Mouse (Mus musculus) cerebellum, adult 2 months (tissue): ENCODE data around the gene Ctdspl. TPM values are rescaled to one million over a fixed set of nuclear protein-coding genes. Genes with fewer than 3 reads are reported as not detected.
A peak's percentile ranks its signal among the peaks of the same experiment; 100 is the strongest.

ENCODE experiments used
- DNase-seq, 2 experiments: peaks; one replicate each; pipeline ENCODE4 v3.0.0; 2021
- H3K27ac ChIP-seq: fragments of 200-500 bp; 2 replicates; pipeline ENCODE4 v1.5.1; 2012; ENCODE audit warnings: low read length, control low read depth, inconsistent platforms; ENCODE audit not compliant: insufficient read depth
- H3K27me3 ChIP-seq: fragments of 200-500 bp; 2 replicates; pipeline ENCODE4 v1.6.1; 2012; ENCODE audit warnings: inconsistent platforms, mild to moderate bottlenecking, low read length, moderate library complexity; ENCODE audit not compliant: control insufficient read depth, insufficient read depth
- H3K4me1 ChIP-seq: fragments of 200-500 bp; 2 replicates; pipeline ENCODE4 v1.6.1; 2011; ENCODE audit warnings: low read length; ENCODE audit not compliant: control insufficient read depth, insufficient read depth
- H3K4me3 ChIP-seq: fragments of 200-500 bp; replicated peaks from 2 replicates; pipeline ENCODE3; 2011; ENCODE audit warnings: mild to moderate bottlenecking, low read depth, low read length, control low read depth; ENCODE audit not compliant: insufficient read depth
- CTCF ChIP-seq: fragments of 200-500 bp; IDR thresholded peaks from 2 replicates; pipeline ENCODE4 v1.5.1; 2011; ENCODE audit warnings: low read depth, mild to moderate bottlenecking, control low read depth, low read length, moderate library complexity, borderline replicate concordance; ENCODE audit not compliant: insufficient read depth
- POLR2A ChIP-seq: fragments of 200-500 bp; IDR thresholded peaks from 2 replicates; pipeline ENCODE4 v1.6.1; 2011; ENCODE audit warnings: low read length, control low read depth, borderline replicate concordance; ENCODE audit not compliant: insufficient read depth
- WGBS: fragments of 180-500 bp; shearing (Covaris S2); methylation state at CpG from one replicate; pipeline ENCODE4 v1.1.7; 2018; 5-methylcytosine and 5-hydroxymethylcytosine counted together
- polyA plus RNA-seq: library from polyadenylated mRNA; depleted of rRNA; stranded (reverse); fragments of >200 nt; gene quantifications from 2 replicates; pipeline ENCODE4 v1.2.3, GENCODE M21; 2012

The Ctdspl gene
- polyA plus RNA-seq, 1 experiment = 10.3 TPM

- TF ChIP-seq CTCF (no peak), POLR2A (no peak)
- 79% methylated on average over 7 of the region's 7 CpGs for WGBS
- Histone ChIP-seq H3K27ac (no peak overlapping the region), H3K4me1 (peaks cover 8% of the 10 kb centered on the region), H3K4me3 (no peak overlapping the region), H3K27me3 (no peaks in the 10 kb centered on the region)
- DNase-seq = no peak
Measured at GRCm38 (mm10) chr9:118887201-118887600, 39.1 kb upstream of the Ctdspl start.

GRCm38 (mm10) chr9:118887734-118888133 is 38.5 kb upstream of the Ctdspl start:
- no peak for DNase-seq
- Histone ChIP-seq H3K4me3 (no peak overlapping the region), H3K4me1 (peaks cover 8% of the 10 kb centered on the region), H3K27ac (no peak overlapping the region), H3K27me3 (no peaks in the 10 kb centered on the region)
- no peak for TF ChIP-seq CTCF
- no peak for TF ChIP-seq POLR2A
- WGBS = 89% methylated on average over 8 of the region's 8 CpGs

GRCm38 (mm10) chr9:118890149-118890548 is 36.1 kb upstream of the Ctdspl start:
- H3K4me3 ChIP-seq = no peak overlapping the region
- no peak for TF ChIP-seq POLR2A
- no peak for TF ChIP-seq CTCF
- DNase-seq = peak in 1 of 2 experiments; percentile 16
- H3K27ac ChIP-seq = no peak overlapping the region
- no peaks in the 10 kb centered on the region for H3K27me3 ChIP-seq
- peaks cover 8% of the 10 kb centered on the region for H3K4me1 ChIP-seq
- WGBS = 56% methylated on average over 4 of the region's 4 CpGs

GRCm38 (mm10) chr9:118890645-118891044 is 35.6 kb upstream of the Ctdspl start:
- TF ChIP-seq POLR2A (no peak), CTCF (no peak)
- WGBS = 69% methylated on average over 2 of the region's 2 CpGs

GRCm38 (mm10) chr9:118891068-118891467 is 35.2 kb upstream of the Ctdspl start:
- peaks cover 8% of the 10 kb centered on the region for H3K4me1 ChIP-seq
- no peak overlapping the region for H3K27ac ChIP-seq
- H3K4me3 ChIP-seq = no peak overlapping the region
- no peak for DNase-seq
- TF ChIP-seq POLR2A (no peak), CTCF (no peak)
- WGBS = 69% methylated on average over 6 of the region's 6 CpGs
- no peaks in the 10 kb centered on the region for H3K27me3 ChIP-seq

More at GRCm38 (mm10) chr9:118890645-118891044, 35.6 kb upstream of the Ctdspl start:
- H3K4me1 ChIP-seq = peaks cover 8% of the 10 kb centered on the region
- no peaks in the 10 kb centered on the region for H3K27me3 ChIP-seq
- H3K27ac ChIP-seq = no peak overlapping the region
- no peak for DNase-seq
- H3K4me3 ChIP-seq = no peak overlapping the region

- Histone ChIP-seq H3K27me3 (no peaks in the 10 kb centered on the region), H3K4me3 (no peak overlapping the region), H3K27ac (no peak overlapping the region), H3K4me1 (peaks cover 8% of the 10 kb centered on the region)
- no peak for TF ChIP-seq CTCF
- 41% methylated on average over 9 of the region's 9 CpGs for WGBS
- no peak for DNase-seq
Measured at GRCm38 (mm10) chr9:118891593-118891992, 34.7 kb upstream of the Ctdspl start.

GRCm38 (mm10) chr9:118895101-118895500 is 31.2 kb upstream of the Ctdspl start:
- H3K27ac ChIP-seq = no peak overlapping the region
- no peak for DNase-seq
- H3K4me1 ChIP-seq = peaks cover 3% of the 10 kb centered on the region
- H3K27me3 ChIP-seq = no peaks in the 10 kb centered on the region
- no peak overlapping the region for H3K4me3 ChIP-seq
- WGBS = 63% methylated on average over 2 of the region's 2 CpGs
- TF ChIP-seq POLR2A (no peak), CTCF (no peak)

GRCm38 (mm10) chr9:118900677-118901076 is 25.6 kb upstream of the Ctdspl start:
- Histone ChIP-seq H3K4me3 (no peak overlapping the region), H3K4me1 (no peaks in the 10 kb centered on the region), H3K27me3 (no peaks in the 10 kb centered on the region), H3K27ac (no peak overlapping the region)
- no peak for DNase-seq
- WGBS = 73% methylated on average over 2 of the region's 2 CpGs
- TF ChIP-seq POLR2A = no peak
- TF ChIP-seq CTCF = no peak
